Mouse (Mus musculus) liver, adult 2 months (tissue): ENCODE data around the gene Rab10.

Experiments
- CTCF ChIP-seq: fragments of 200-500 bp; IDR thresholded peaks from 2 replicates; pipeline ENCODE4 v1.5.1; 2011; ENCODE audit warnings: low read depth, low read length, control low read depth
- POLR2A ChIP-seq: fragments of 200-500 bp; IDR thresholded peaks from 2 replicates; pipeline ENCODE4 v1.6.1; 2011; ENCODE audit warnings: low read length, control low read depth; ENCODE audit not compliant: insufficient read depth; ENCODE audit errors: extremely low read depth

GRCm38 (mm10) chr12:3246091-3246490 lies 63.7 kb downstream of the Rab10 start:
- TF ChIP-seq POLR2A (no peak), CTCF (no peak)
